Mouse (Mus musculus): ENCODE measurements around the gene CN725425. TPM values are rescaled to one million over a fixed set of nuclear protein-coding genes. Genes with fewer than 3 reads are reported as not detected.

The CN725425 gene
- polyA plus RNA-seq, 1 experiment = 0.15 TPM

DNA sequence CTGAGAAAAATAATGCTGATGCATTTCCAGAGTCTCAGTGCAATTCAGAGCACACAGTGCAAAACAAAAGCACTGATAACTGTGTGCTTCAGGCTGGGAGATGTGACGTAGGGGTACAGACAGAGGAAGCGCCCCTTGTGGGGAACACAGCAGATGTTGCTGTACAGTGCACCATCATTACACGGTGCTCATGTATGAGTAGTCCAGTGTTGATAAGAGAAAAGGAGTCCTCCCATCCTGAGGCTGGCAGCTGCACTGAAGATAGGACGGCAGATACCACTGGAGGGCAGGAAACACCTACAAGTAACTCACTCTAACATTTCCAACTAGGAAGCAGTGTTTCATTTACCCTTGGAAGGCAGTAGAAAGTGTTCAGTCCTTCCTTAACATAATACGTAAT, 61.3 kb downstream of the CN725425 start:
- Histone ChIP-seq H3K4me1 (ENCODE audit: control insufficient read depth, insufficient read depth, low read length) (no peaks in the 10 kb centered on the region), H3K4me3 (replicated peaks; ENCODE audit: insufficient read depth, low read depth, low read length) (no peak overlapping the region), H3K27ac (ENCODE audit: insufficient read depth, low read length) (no peak overlapping the region), H3K27me3 (ENCODE audit: control insufficient read depth, insufficient read depth, low read length) (no peaks in the 10 kb centered on the region)
- TF ChIP-seq CTCF (IDR thresholded peaks at IDR 0.05; ENCODE audit: borderline replicate concordance, insufficient read depth, low read depth, low read length) (no peak), POLR2A (IDR thresholded peaks at IDR 0.05; ENCODE audit: borderline replicate concordance, insufficient read depth, low read length) (no peak)
- WGBS = 70% methylated on average over 5 of the region's 5 CpGs
- DNase-seq = no peak

DNA sequence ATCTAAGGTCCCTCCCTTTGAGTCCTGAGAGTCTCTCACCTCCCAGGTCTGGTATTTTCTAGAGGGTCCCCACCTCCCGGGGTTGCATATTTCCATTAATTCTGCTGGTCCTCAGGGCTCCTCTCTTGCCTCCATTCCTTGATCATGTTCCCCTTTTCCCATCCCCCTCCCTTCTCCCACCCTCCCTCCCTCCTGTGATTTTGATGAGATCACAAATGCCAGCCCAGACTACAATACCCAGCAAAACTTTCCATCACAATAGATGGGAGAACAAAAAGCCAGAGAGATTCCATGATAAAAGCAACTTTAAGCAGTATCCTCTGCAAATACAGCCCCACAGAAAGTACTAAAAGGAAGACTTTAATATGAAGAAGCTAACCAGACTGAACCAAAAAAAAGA, 64.6 kb downstream of the CN725425 start:
- TF ChIP-seq CTCF (IDR thresholded peaks at IDR 0.05; ENCODE audit: borderline replicate concordance, insufficient read depth, low read depth, low read length) (no peak), POLR2A (IDR thresholded peaks at IDR 0.05; ENCODE audit: borderline replicate concordance, insufficient read depth, low read length) (no peak)
- no peak overlapping the region for H3K27ac ChIP-seq (ENCODE audit: insufficient read depth, low read length)
- no peaks in the 10 kb centered on the region for H3K27me3 ChIP-seq (ENCODE audit: control insufficient read depth, insufficient read depth, low read length)
- no peaks in the 10 kb centered on the region for H3K4me1 ChIP-seq (ENCODE audit: control insufficient read depth, insufficient read depth, low read length)
- WGBS = 75% methylated on average over 1 of the region's 1 CpGs
- no peak overlapping the region for H3K4me3 ChIP-seq (replicated peaks; ENCODE audit: insufficient read depth, low read depth, low read length)
- DNase-seq = no peak

DNA sequence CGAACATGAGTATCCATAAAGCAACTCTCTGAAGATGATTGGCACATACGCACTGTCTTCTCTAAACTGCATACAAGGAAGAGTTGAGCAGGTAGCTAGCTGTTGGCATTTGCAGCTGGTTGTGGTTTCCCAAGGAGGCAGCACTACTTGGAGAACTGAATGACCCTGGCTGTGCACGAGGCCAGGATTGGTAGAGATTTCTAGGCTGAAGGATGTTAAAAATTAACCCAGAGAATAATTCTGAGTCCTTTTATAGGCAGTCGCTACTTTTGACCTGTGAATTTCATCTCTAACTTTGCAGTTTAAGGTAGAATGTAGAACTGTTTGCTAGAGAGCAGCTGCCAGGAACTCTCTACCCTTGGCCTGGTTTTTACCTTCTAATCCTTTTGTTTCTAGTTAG, 69.2 kb downstream of the CN725425 start:
- H3K27me3 ChIP-seq (ENCODE audit: control insufficient read depth, insufficient read depth, low read length) = no peaks in the 10 kb centered on the region
- H3K27ac ChIP-seq (ENCODE audit: insufficient read depth, low read length) = no peak overlapping the region
- DNase-seq = no peak
- 93% methylated on average over 4 of the region's 4 CpGs for WGBS
- no peaks in the 10 kb centered on the region for H3K4me1 ChIP-seq (ENCODE audit: control insufficient read depth, insufficient read depth, low read length)
- no peak overlapping the region for H3K4me3 ChIP-seq (replicated peaks; ENCODE audit: insufficient read depth, low read depth, low read length)
- TF ChIP-seq CTCF (IDR thresholded peaks at IDR 0.05; ENCODE audit: borderline replicate concordance, insufficient read depth, low read depth, low read length) (no peak), POLR2A (IDR thresholded peaks at IDR 0.05; ENCODE audit: borderline replicate concordance, insufficient read depth, low read length) (no peak)

DNA sequence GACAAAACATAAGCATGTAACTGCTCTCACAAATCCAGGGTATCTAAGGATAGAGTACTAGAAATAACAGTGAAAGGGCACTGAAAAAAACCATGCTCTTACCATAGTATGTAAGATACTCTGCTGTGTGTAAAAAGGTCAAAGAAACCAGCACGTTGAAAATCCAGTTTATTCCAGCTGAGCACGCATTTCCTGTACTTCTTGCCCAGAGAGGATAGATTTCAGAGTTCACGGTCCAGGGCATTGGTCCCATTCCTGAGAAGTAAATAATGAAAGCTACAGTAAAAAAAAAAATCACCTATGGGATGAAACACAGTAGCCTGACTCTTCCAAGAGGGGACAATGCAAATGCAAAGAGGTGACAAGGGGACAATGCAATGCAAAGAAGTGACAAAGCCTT, 76.7 kb downstream of the CN725425 start:
- TF ChIP-seq CTCF (IDR thresholded peaks at IDR 0.05; ENCODE audit: borderline replicate concordance, insufficient read depth, low read depth, low read length) (no peak), POLR2A (IDR thresholded peaks at IDR 0.05; ENCODE audit: borderline replicate concordance, insufficient read depth, low read length) (no peak)
- H3K27me3 ChIP-seq (ENCODE audit: control insufficient read depth, insufficient read depth, low read length) = no peaks in the 10 kb centered on the region

DNA sequence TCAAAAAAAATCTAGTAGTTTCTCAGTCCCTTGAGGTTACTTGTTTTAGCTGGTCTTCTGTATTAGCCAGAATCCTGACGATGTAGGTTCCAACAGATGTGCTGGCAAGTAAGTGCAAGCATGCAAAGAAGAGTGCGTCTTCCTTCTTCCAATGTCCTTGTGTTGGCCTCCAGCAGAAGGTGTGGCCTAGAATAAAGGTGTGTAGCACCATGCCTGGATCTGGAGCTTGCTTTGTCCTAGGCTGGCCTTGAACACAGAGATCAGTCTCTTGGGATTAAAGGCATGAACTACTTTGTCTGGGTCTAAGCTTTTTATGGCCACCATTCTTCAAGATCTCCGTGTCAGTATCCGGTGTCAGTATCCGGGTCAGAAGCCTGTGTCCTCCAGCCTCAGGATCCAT, 80.3 kb downstream of the CN725425 start:
- Histone ChIP-seq H3K27ac (ENCODE audit: insufficient read depth, low read length) (no peak overlapping the region), H3K4me1 (ENCODE audit: control insufficient read depth, insufficient read depth, low read length) (no peaks in the 10 kb centered on the region), H3K27me3 (ENCODE audit: control insufficient read depth, insufficient read depth, low read length) (no peaks in the 10 kb centered on the region), H3K4me3 (replicated peaks; ENCODE audit: insufficient read depth, low read depth, low read length) (no peak overlapping the region)
- TF ChIP-seq POLR2A (IDR thresholded peaks at IDR 0.05; ENCODE audit: borderline replicate concordance, insufficient read depth, low read length) (no peak), CTCF (IDR thresholded peaks at IDR 0.05; ENCODE audit: borderline replicate concordance, insufficient read depth, low read depth, low read length) (no peak)
- WGBS = 92% methylated on average over 5 of the region's 5 CpGs
- no peak for DNase-seq

More for the DNA sequence above, 76.7 kb downstream of the CN725425 start:
- Histone ChIP-seq H3K27ac (ENCODE audit: insufficient read depth, low read length) (no peak overlapping the region), H3K4me3 (replicated peaks; ENCODE audit: insufficient read depth, low read depth, low read length) (no peak overlapping the region), H3K4me1 (ENCODE audit: control insufficient read depth, insufficient read depth, low read length) (no peaks in the 10 kb centered on the region)
- WGBS = 79% methylated on average over 3 of the region's 3 CpGs
- DNase-seq = no peak

DNA sequence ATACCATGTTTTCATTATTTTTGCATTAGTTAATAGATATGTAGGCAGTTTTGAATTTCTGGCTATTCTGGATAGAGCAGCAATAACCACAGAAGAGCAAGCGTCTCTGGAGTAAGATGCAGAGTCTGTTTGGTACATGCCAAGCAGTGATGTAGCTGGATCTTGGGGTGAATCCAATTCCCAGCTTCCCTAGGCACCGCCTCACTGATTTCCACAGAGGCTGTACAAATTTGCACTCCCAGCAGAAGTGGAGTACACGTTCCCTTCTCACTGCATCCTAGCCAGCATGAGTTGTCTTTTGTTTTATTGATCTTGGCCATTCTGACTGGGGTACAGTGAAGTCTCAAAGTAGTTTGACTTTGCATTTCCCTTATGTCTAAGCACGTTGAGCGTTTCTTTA, 82.2 kb downstream of the CN725425 start:
- WGBS = 58% methylated on average over 5 of the region's 5 CpGs
- no peaks in the 10 kb centered on the region for H3K27me3 ChIP-seq (ENCODE audit: control insufficient read depth, insufficient read depth, low read length)
- H3K4me1 ChIP-seq (ENCODE audit: control insufficient read depth, insufficient read depth, low read length) = no peaks in the 10 kb centered on the region
- H3K4me3 ChIP-seq (replicated peaks; ENCODE audit: insufficient read depth, low read depth, low read length) = no peak overlapping the region
- TF ChIP-seq POLR2A (IDR thresholded peaks at IDR 0.05; ENCODE audit: borderline replicate concordance, insufficient read depth, low read length) (no peak), CTCF (IDR thresholded peaks at IDR 0.05; ENCODE audit: borderline replicate concordance, insufficient read depth, low read depth, low read length) (no peak)
- no peak overlapping the region for H3K27ac ChIP-seq (ENCODE audit: insufficient read depth, low read length)
- DNase-seq = no peak

DNA sequence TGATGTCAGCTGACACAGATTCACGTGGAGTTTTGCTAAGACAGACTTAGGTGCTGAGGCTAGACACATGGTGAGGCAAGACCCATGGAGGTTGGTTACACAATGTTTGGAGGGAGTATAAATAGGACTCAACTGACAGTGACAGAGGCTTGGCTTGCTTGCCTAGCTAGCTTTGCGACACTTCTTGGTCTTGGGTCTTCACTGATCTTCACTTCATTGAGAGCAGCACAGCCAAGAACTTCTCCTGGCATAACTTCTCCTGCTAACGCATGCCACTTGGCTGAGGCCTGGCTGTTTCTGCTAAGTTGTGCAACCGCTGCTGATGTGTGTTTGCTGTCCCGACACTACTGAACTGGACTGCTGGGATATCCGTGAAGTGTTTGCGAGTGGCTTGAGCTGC, 83.5 kb downstream of the CN725425 start:
- Histone ChIP-seq H3K4me1 (ENCODE audit: control insufficient read depth, insufficient read depth, low read length) (no peaks in the 10 kb centered on the region), H3K27ac (ENCODE audit: insufficient read depth, low read length) (no peak overlapping the region), H3K27me3 (ENCODE audit: control insufficient read depth, insufficient read depth, low read length) (no peaks in the 10 kb centered on the region), H3K4me3 (replicated peaks; ENCODE audit: insufficient read depth, low read depth, low read length) (no peak overlapping the region)
- DNase-seq = no peak
- TF ChIP-seq CTCF (IDR thresholded peaks at IDR 0.05; ENCODE audit: borderline replicate concordance, insufficient read depth, low read depth, low read length) (no peak), POLR2A (IDR thresholded peaks at IDR 0.05; ENCODE audit: borderline replicate concordance, insufficient read depth, low read length) (no peak)
- WGBS = 81% methylated on average over 7 of the region's 7 CpGs

DNA sequence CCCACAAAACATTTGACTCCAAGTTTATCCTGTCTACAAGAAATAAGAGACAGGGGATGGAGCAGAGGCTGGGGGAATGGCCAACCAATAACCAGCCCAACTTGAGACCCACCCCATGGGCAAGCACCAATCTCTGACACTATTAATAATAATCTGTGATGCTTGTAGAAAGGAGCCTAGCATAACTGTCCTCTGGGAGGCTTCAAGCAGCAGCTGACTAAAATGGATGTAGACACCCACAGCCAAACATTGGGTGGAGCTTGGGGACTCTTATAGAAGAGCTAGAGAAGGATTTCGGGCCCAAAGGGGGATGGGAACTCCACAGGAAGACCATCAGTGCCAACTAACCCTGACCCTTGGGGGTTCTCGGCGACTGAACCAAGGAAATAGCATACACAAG, 84.1 kb downstream of the CN725425 start:
- H3K27me3 ChIP-seq (ENCODE audit: control insufficient read depth, insufficient read depth, low read length) = no peaks in the 10 kb centered on the region
- 65% methylated on average over 3 of the region's 3 CpGs for WGBS

More for the DNA sequence above, 84.1 kb downstream of the CN725425 start:
- Histone ChIP-seq H3K4me3 (replicated peaks; ENCODE audit: insufficient read depth, low read depth, low read length) (no peak overlapping the region), H3K4me1 (ENCODE audit: control insufficient read depth, insufficient read depth, low read length) (no peaks in the 10 kb centered on the region), H3K27ac (ENCODE audit: insufficient read depth, low read length) (no peak overlapping the region)
- TF ChIP-seq CTCF (IDR thresholded peaks at IDR 0.05; ENCODE audit: borderline replicate concordance, insufficient read depth, low read depth, low read length) (no peak), POLR2A (IDR thresholded peaks at IDR 0.05; ENCODE audit: borderline replicate concordance, insufficient read depth, low read length) (no peak)
- no peak for DNase-seq
